Mouse (Mus musculus): ENCODE measurements at regions not wholly inside any gene's neighbourhood (a gene's known extent, or its start where the extent isn't known, plus 50 kb on each side); places are given as distances from the start of the nearest gene placed in this dataset.

GRCm38 (mm10) chr11:27280791-27281190 lies 687.0 kb upstream of the Vrk2 start:
- no peak for DNase-seq (ENCODE audit: low read depth, low spot score)

GRCm38 (mm10) chr11:27264253-27264652 lies 670.5 kb upstream of the Vrk2 start:
- peak; percentile 80 for DNase-seq (ENCODE audit: low read depth, low spot score)

DNA sequence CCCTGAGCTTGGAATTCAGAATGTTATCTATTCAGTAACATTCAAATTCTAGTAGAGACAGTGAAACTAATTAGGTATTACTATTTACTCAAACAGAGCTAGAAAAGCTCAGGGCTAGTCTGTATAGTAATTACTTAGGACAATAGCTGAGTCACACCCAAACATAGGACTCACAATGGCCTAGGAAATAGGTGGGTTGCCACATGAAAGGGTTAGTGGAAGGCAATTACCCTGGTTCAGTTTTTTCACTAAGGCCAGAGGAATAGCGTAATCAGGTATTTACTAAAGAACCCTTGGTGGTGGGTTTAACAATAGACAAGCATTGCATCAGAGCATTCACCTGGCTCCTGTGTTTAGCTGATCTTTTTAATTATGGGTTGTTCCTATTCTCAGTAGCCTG lies 664.7 kb upstream of the Vrk2 start:
- no peak for DNase-seq (ENCODE audit: low read depth, low spot score)

GRCm38 (mm10) chr11:27235884-27236283 lies 642.1 kb upstream of the Vrk2 start:
- DNase-seq (ENCODE audit: low read depth, low spot score), result no peak

DNA sequence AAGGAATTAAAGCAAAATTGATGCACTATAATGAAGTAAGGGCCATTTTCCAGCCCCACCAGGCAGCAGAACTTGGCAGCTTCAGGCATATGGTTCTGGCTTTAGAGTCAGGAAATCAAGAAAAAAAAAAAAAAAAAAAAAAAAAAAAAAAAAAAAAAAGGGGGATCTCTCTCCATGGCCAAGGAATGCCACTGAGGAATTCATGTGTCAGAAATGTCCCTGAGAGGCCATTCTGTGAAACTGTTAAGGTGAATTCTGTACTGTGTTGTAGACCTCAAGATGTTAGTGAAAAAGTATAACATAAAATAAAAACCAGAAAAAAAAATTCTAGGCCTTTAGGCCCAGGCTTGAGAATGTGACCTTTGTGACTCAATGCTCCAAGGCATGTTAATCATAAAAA lies 632.7 kb upstream of the Vrk2 start:
- DNase-seq (ENCODE audit: low read depth, low spot score), result no peak

DNA sequence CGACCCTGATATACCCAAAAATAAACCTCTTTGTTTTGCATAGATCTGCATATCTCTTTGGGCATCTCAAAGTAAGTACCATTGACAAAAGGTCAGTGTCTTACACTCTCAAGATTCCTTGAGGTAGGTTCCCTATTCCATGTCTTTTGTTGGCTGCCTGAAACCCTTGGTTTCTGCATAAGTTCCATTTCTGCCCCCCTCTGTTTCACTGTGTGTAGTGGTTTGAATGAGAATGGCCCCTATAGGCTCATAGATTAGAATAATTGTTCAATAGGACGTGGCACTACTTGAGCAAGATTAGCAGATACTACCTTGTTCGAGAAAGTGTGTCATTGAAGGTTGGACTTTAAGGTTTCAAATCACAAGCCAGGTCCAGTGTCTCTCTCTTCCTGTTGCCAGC lies 628.6 kb upstream of the Vrk2 start:
- no peak for DNase-seq (ENCODE audit: low read depth, low spot score)

DNA sequence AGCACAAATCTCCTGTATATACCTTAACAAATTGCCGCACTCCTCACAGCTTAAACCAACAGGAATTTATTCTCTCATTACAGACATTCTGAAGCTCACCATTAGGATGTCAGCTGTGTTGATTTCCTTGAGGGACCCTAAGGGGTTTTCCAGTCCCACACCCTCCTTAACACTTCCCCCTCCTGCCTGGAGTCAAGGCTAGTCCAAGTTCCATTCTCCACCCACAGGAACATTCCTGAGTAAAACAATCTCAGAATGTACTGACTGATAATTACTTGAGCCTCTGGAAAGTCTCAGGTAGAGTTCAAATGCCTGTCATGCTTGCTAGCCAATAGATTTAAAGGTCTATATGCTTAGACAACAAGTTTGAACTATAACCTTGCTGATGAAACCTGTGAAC lies 628.2 kb upstream of the Vrk2 start:
- DNase-seq (ENCODE audit: low read depth, low spot score), result no peak

GRCm38 (mm10) chr11:27219715-27220699 lies 626.2 kb upstream of the Vrk2 start:
- DNase-seq (ENCODE audit: low read depth, low spot score), result no peak

- DNase-seq (ENCODE audit: low read depth, low spot score), result no peak
Observed at GRCm38 (mm10) chr11:27215752-27216151, 622.0 kb upstream of the Vrk2 start.

DNA sequence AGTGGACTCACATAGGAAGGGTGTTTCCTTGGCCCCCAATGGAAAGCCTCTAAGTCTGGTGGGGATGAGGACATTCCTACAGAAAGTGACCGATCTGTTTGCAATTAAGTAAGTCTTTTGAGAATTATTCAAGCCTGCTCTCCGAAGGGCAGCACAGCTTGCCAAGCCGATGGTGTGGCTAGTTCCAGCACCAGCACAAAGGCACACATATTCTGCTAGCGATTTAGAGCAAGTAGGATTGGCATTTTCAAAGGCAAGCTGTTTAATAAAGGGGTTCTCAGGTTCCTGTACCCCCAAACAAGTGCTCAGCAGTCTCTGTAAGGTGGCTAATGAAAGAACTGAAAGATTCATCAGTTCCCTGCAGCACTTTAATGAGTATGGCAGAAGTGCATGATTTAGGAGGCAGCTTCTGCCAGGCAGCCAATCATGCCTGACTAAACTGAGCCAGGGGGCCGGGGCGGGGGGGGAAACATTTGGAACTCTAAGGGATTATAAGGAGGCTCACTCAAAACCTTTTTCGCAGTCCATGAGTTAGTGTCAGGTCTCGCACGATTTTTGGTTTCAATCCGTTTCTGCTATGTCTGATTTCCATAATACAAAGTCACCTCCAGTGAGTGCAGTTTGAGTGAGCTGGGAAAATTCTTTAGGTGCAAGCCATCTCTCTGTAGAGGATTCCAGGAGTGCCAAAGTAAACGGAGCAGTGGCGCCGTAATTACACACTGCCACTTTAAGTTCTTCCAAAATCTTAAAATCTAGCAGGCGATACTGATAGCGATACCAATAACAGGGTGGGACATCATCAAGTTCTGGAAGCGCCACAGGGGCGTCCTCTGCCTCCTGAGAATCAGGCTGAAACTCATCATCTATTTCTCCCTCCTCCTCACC lies 609.8 kb upstream of the Vrk2 start:
- DNase-seq (ENCODE audit: low read depth, low spot score), result no peak

GRCm38 (mm10) chr11:27184035-27184434 lies 590.2 kb upstream of the Vrk2 start:
- DNase-seq (ENCODE audit: low read depth, low spot score), result no peak

DNA sequence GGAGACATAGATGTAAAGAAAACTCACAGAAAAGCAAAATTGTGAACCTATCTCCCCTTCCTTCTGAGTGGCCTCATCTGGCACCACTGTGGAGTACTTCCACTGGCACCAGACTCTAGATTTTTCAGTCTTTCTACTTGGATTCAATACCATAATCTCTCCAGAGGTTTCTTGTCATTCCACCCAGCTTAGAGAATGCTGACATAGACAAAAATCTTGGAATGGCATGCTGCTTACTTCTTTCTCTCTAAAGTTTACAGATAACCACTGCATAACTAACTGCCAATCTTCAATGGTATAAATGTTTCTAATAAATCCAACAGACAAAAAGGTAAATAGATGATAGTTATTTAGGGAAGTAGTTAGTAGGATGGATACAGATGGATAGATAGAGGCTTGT lies 589.6 kb upstream of the Vrk2 start:
- no peak for DNase-seq (ENCODE audit: low read depth, low spot score)

DNA sequence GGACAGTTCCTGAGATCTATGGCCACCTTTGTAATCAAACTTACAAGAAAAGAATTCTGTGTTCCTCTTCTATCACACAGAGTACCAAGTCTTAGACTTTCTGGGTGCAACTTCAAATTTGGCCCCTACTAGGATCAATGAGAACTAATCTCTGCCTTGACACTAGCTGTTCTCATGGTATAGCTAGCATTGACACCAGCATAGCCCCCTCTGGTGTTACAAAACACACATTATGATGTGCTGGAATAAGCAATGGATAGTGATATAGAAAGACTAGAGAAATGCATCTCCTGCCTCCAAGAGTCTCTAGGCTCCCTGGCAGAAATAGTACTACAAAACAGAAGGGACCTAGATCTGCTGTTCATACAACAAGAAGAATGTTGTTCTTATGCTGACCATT lies 566.6 kb upstream of the Vrk2 start:
- DNase-seq (ENCODE audit: low read depth, low spot score), result no peak

Data from mesoderm, embryonic 11.5 days (tissue).